Mouse (Mus musculus) embryonic facial prominence, embryonic 14.5 days (tissue): ENCODE data around the gene Ccnt2. TPM values are rescaled to one million over a fixed set of nuclear protein-coding genes. Genes with fewer than 3 reads are reported as not detected.
"Not testable (repeated sequence)": the region's sequence is repeated elsewhere in the genome, so short reads cannot be mapped to it uniquely, and the experiment has no call there.

Experiments
- ATAC-seq: fragments of 200-750 bp; cut with Nextera tagmentation; 2 replicates; pipeline ENCODE4 v1.8.0; 2017; ENCODE audit warnings: low read depth, moderate number of reproducible peaks, moderate TSS enrichment
- DNase-seq: peaks from one replicate; pipeline ENCODE4 v3.0.0-alpha.2; 2015; ENCODE audit warnings: low spot score
- H3K27ac ChIP-seq: fragments of 300-500 bp; sonication (generic); replicated peaks from 2 replicates; pipeline ENCODE4 v1.5.1; 2014; ENCODE audit warnings: low read depth, mild to moderate bottlenecking, low read length, moderate library complexity
- H3K27me3 ChIP-seq: fragments of 300-500 bp; sonication (generic); replicated peaks from 2 replicates; pipeline ENCODE4 v1.6.1; 2014; ENCODE audit warnings: low read length; ENCODE audit not compliant: control insufficient read depth, insufficient read depth
- H3K36me3 ChIP-seq: fragments of 300-500 bp; sonication (generic); 2 replicates; pipeline ENCODE4 v1.6.1; 2014; ENCODE audit warnings: low read length, mixed read lengths; ENCODE audit not compliant: control insufficient read depth, insufficient read depth
- H3K4me1 ChIP-seq: fragments of 300-500 bp; sonication (generic); 2 replicates; pipeline ENCODE4 v1.6.1; 2014; ENCODE audit warnings: antibody characterized with exemption, low read length; ENCODE audit not compliant: control insufficient read depth, insufficient read depth
- H3K4me2 ChIP-seq: fragments of 300-500 bp; sonication (generic); 2 replicates; pipeline ENCODE4 v1.6.1; 2014; ENCODE audit warnings: low read depth, mild to moderate bottlenecking, low read length, moderate library complexity, mixed read lengths
- H3K4me3 ChIP-seq: fragments of 300-500 bp; sonication (generic); 2 replicates; pipeline ENCODE4 v1.5.1; 2014; ENCODE audit warnings: low read depth, mild to moderate bottlenecking, low read length
- H3K9ac ChIP-seq: fragments of 300-500 bp; sonication (generic); 2 replicates; pipeline ENCODE4 v1.6.1; 2014; ENCODE audit warnings: low read depth, mild to moderate bottlenecking, low read length, moderate library complexity, mixed read lengths
- H3K9me3 ChIP-seq: fragments of 300-500 bp; sonication (generic); 2 replicates; pipeline ENCODE4 v1.6.1; 2016; ENCODE audit warnings: low read length; ENCODE audit not compliant: control insufficient read depth
- WGBS: fragments of 180-500 bp; shearing (Covaris S2); extraction: QIAGEN DNeasy Blood & Tissue Kit; methylation state at CpG from one replicate; pipeline ENCODE4 v1.1.7; 2014; 5-methylcytosine and 5-hydroxymethylcytosine counted together
- polyA plus RNA-seq: library from polyadenylated mRNA; unstranded; fragments of >200 nt; fragmentation: Nextera tagmentation; extraction: Ambion mirVana; gene quantifications from 2 replicates; pipeline ENCODE4 v1.2.1, GENCODE M21; 2014

Gene Ccnt2
- polyA plus RNA-seq, 1 experiment from 2014 or later: 51.4 TPM

DNA sequence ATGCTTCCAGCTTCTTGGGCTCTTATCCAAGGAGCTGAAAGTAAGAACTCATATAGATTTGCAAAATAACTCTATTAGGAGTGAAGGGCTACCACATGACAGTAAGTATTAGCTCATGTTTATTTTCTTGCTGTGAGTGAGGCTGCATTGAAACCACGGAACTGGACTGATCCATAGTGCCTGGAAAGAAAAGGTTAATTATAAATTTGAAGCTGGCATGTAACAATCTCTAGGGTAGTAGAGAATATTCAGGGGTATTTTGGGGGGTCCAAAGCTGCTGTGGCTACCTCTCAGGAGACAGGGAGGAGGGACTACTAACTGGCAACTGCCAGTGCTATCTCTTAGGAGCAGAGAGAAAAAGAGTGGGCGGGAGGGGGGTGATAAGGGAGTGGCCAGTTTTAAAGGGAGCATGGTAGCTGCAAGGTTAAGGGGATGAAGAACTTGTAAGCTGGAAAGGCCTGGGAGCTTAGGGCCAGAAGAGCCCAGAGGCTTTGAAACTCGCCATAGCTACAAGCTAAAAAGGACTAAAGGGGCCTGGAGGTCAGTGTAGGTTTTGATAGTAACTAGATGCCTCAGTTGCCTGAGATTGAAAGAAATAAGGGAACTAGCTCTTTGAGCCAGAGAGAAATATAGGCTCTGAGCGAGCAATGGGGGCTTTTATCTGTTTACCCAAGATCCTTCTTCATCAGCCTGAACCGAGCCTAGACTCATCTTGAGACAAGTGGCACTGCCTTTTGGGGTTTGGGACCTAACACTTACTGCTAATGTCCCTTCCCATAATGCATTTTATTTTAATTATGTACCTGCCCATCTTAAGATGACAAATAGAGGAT, 17.4 kb upstream of the Ccnt2 start:
- Histone ChIP-seq H3K4me3 (no peak overlapping the region), H3K4me1 (no peaks in the 10 kb centered on the region), H3K27ac (no peak overlapping the region), H3K27me3 (no peaks in the 10 kb centered on the region), H3K9me3 (no peaks in the 10 kb centered on the region), H3K4me2 (no peak overlapping the region), H3K36me3 (no peaks in the 10 kb centered on the region), H3K9ac (no peak overlapping the region)
- no peak for DNase-seq
- 68% methylated on average over 5 of the region's 5 CpGs for WGBS
- ATAC-seq: no peak

GRCm38 (mm10) chr1:127757164-127757545, 16.8 kb upstream of the Ccnt2 start:
- ATAC-seq, H3K4me2 ChIP-seq, H3K9me3 ChIP-seq, H3K36me3 ChIP-seq, H3K27ac ChIP-seq, H3K27me3 ChIP-seq, H3K4me3 ChIP-seq, DNase-seq, H3K9ac ChIP-seq, H3K4me1 ChIP-seq: not testable (repeated sequence)
- 93% methylated on average over 3 of the region's 3 CpGs for WGBS

DNA sequence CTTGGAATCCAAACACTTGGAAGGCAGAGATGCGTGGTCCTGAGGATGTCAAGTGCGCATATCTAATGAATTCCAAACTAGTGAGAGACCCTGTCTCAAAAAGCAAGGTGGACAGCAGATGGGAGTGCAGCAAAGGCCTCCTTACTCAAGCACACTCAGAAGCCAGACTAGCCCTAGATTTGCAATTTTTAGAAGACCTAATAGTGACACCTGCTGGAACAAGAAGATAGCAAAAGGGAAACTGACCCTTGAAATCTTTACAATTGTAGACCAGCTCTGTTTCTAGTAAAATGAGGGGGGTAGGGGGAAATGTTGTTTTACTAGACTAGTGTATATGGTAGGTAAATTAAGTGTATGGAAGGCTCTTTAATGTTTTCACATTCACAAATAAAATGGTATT, 8.5 kb upstream of the Ccnt2 start:
- ATAC-seq (no peak), DNase-seq (no peak)
- WGBS: 58% methylated on average over 2 of the region's 2 CpGs
- Histone ChIP-seq H3K27ac (no peak overlapping the region), H3K4me1 (no peaks in the 10 kb centered on the region), H3K4me3 (no peak overlapping the region), H3K4me2 (no peak overlapping the region), H3K9me3 (no peaks in the 10 kb centered on the region), H3K9ac (no peak overlapping the region), H3K27me3 (no peaks in the 10 kb centered on the region), H3K36me3 (no peaks in the 10 kb centered on the region)

GRCm38 (mm10) chr1:127766741-127767140, 7.2 kb upstream of the Ccnt2 start:
- H3K4me3 ChIP-seq: no peak overlapping the region
- H3K4me2 ChIP-seq: no peak overlapping the region
- no peak overlapping the region for H3K27ac ChIP-seq
- DNase-seq (no peak), ATAC-seq (no peak)
- H3K9ac ChIP-seq: no peak overlapping the region
- H3K9me3 ChIP-seq: no peaks in the 10 kb centered on the region
- no peaks in the 10 kb centered on the region for H3K4me1 ChIP-seq
- H3K36me3 ChIP-seq: 0 out of 2 replicates have a peak, but pooled peaks cover 2% of the 10 kb centered on the region
- no peaks in the 10 kb centered on the region for H3K27me3 ChIP-seq
- 88% methylated on average over 2 of the region's 2 CpGs for WGBS

DNA sequence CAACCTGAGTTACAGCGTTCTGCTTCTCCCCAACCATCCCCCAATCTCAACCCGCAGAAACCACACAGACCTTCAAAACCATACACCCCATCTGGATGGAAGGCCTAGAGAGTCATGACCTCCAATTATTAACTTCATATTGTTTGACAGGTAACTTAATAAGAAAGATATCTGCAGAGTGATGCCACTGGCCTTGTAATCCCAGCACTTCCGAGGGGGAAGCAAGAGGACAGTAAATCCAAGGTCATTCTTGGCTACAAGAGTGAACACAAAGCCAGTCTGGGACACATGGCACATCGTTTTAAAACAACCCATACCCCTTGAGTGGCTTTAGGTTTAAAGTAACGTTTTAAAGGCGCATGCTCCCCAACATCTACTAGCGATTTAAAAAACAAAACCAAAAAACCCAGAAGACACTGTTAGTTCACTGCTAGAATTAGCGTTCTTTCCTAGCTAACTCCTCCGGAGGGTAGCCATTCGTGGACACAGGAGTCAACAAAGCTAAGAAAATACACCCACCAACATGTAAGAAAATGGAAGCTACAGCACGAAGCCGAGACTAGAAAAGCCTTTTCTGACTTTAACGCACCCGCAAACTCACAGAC, 664 bp upstream of the Ccnt2 start:
- WGBS: 1% methylated on average over 14 of the region's 14 CpGs
- H3K27ac ChIP-seq: peak overlapping the region; percentile 95
- peak; percentile 9 for ATAC-seq
- H3K4me3 ChIP-seq: peak overlapping the region; percentile 94
- peaks cover 11% of the 10 kb centered on the region for H3K4me1 ChIP-seq
- peak overlapping the region; percentile 91 for H3K9ac ChIP-seq
- no peak for DNase-seq
- peak overlapping the region; percentile 74 for H3K4me2 ChIP-seq
- no peaks in the 10 kb centered on the region for H3K27me3 ChIP-seq
- H3K9me3 ChIP-seq: no peaks in the 10 kb centered on the region
- H3K36me3 ChIP-seq: peaks cover 4% of the 10 kb centered on the region; the same call in 1 of the 2 replicates

DNA sequence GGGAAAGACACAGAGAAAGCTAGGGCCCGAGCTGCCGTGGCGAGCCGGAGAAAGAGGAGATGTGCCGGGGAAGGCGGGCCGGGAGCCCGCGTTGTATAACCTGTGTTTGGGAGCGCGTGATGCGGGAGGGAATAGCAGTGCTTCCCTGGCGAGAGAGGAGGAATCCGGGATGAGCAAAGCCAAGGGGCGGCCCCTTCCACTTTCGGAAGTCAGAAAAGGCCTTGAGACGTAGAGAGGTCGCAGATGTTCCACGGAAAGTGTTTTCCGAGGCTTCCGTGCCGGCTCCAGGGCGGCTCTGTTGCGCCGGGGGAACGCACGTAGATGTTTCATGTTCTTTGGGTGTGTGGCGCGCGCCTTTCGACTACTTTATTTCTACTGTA, 527 bp downstream of the Ccnt2 start:
- H3K4me1 ChIP-seq: peaks cover 15% of the 10 kb centered on the region
- H3K9ac ChIP-seq: peak overlapping the region; percentile 91
- peak overlapping the region; percentile 88 for H3K4me2 ChIP-seq
- H3K27ac ChIP-seq: peak overlapping the region; percentile 95
- H3K4me3 ChIP-seq: peak overlapping the region; percentile 94
- no peaks in the 10 kb centered on the region for H3K27me3 ChIP-seq
- DNase-seq (peak; percentile 52), ATAC-seq (peak; percentile 45)
- peaks cover 4% of the 10 kb centered on the region; the same call in 1 of the 2 replicates for H3K36me3 ChIP-seq
- 0% methylated on average over 30 of the region's 31 CpGs for WGBS
- H3K9me3 ChIP-seq: no peaks in the 10 kb centered on the region

- DNase-seq (no peak), ATAC-seq (no peak)
- Histone ChIP-seq H3K9ac (peak overlapping the region; percentile 91), H3K27ac (peak overlapping the region; percentile 95; the same call in 1 of the 2 replicates), H3K4me2 (peak overlapping the region; percentile 88), H3K4me1 (peaks cover 19% of the 10 kb centered on the region), H3K36me3 (peaks cover 4% of the 10 kb centered on the region; the same call in 1 of the 2 replicates), H3K4me3 (peak overlapping the region; percentile 94), H3K27me3 (no peaks in the 10 kb centered on the region), H3K9me3 (no peaks in the 10 kb centered on the region)
- WGBS: 10% methylated on average over 10 of the region's 10 CpGs
These were observed 1.3 kb downstream of the Ccnt2 start for GRCm38 (mm10) chr1:127775206-127775720.

DNA sequence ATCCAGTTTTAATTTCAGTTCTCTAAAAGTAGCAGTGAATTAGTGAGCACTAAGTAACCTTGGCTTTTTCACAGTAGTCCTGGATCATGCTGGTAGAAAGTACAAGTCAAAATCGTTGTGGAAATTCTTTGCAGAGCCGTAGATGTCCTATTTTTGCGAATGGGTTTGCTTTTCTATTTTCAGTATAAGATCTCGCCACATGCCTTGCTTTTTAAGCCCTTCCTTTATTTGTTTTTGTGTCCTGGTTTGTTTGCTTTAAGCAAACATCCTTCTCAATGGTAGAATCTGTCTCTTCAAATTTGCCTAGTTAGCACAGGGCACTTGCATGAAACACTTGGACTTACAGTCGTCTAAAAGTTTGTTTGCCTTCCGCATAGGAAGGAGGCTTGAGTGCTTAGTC, 2.3 kb downstream of the Ccnt2 start:
- H3K4me3 ChIP-seq: peak overlapping the region; percentile 94
- H3K9me3 ChIP-seq: no peaks in the 10 kb centered on the region
- peaks cover 4% of the 10 kb centered on the region; the same call in 1 of the 2 replicates for H3K36me3 ChIP-seq
- H3K27me3 ChIP-seq: no peaks in the 10 kb centered on the region
- H3K4me1 ChIP-seq: peaks cover 19% of the 10 kb centered on the region
- H3K4me2 ChIP-seq: peak overlapping the region; percentile 88
- no peak for DNase-seq
- WGBS: 55% methylated on average over 6 of the region's 6 CpGs
- H3K27ac ChIP-seq: no peak overlapping the region
- no peak for ATAC-seq
- H3K9ac ChIP-seq: peak overlapping the region; percentile 10; the same call in 1 of the 2 replicates
